Mouse (Mus musculus): ENCODE data around the gene Wnt3. TPM values are rescaled to one million over a fixed set of nuclear protein-coding genes. Genes with fewer than 3 reads are reported as not detected.
"Not testable (repeated sequence)": the region's sequence is repeated elsewhere in the genome, so short reads cannot be mapped to it uniquely, and the experiment has no call there.

The Wnt3 gene
- polyA plus RNA-seq, 1 experiment, result 0.07 TPM

GRCm38 (mm10) chr11:103749306-103750089, 24.5 kb upstream of the Wnt3 start, which contains the start of gene Wnt9b:
Wnt9b (minus strand) TSS chr11:103749821.
- no peaks in the 10 kb centered on the region; the same call in 1 of the 2 replicates for H3K4me1 ChIP-seq (ENCODE audit: control insufficient read depth, insufficient read depth, low read length)
- WGBS, result 1% methylated on average over 68 of the region's 68 CpGs
- H3K4me3 ChIP-seq (replicated peaks; ENCODE audit: extremely low read depth, low read depth, low read length), result peak within 1 kb of the TSS; percentile 46
- TF ChIP-seq POLR2A (IDR thresholded peaks at IDR 0.05; ENCODE audit: borderline replicate concordance, extremely low read depth, low read depth, low read length) (no peak), CTCF (IDR thresholded peaks at IDR 0.05; ENCODE audit: insufficient read depth, low read length) (no peak)
- DNase-seq, result peak; percentile 22

- no peak for DNase-seq
- H3K4me1 ChIP-seq (ENCODE audit: control insufficient read depth, insufficient read depth, low read length), result no peaks in the 10 kb centered on the region; the same call in 1 of the 2 replicates
- H3K4me3 ChIP-seq (replicated peaks; ENCODE audit: extremely low read depth, low read depth, low read length), result no peak overlapping the region
- TF ChIP-seq CTCF (IDR thresholded peaks at IDR 0.05; ENCODE audit: insufficient read depth, low read length) (no peak), POLR2A (IDR thresholded peaks at IDR 0.05; ENCODE audit: borderline replicate concordance, extremely low read depth, low read depth, low read length) (no peak)
- 27% methylated on average over 3 of the region's 3 CpGs for WGBS
These were observed 23.3 kb upstream of the Wnt3 start for GRCm38 (mm10) chr11:103750612-103751011.

- H3K4me1 ChIP-seq (ENCODE audit: control insufficient read depth, insufficient read depth, low read length), result no peaks in the 10 kb centered on the region
- no peak overlapping the region for H3K4me3 ChIP-seq (replicated peaks; ENCODE audit: extremely low read depth, low read depth, low read length)
- TF ChIP-seq POLR2A (IDR thresholded peaks at IDR 0.05; ENCODE audit: borderline replicate concordance, extremely low read depth, low read depth, low read length) (no peak), CTCF (IDR thresholded peaks at IDR 0.05; ENCODE audit: insufficient read depth, low read length) (peak; percentile 48; the same call in 1 of the 2 replicates)
- DNase-seq, result no peak
- 40% methylated on average over 11 of the region's 11 CpGs for WGBS
These were observed 15.9 kb upstream of the Wnt3 start for GRCm38 (mm10) chr11:103758054-103758453.

- peak; percentile 61 for DNase-seq
- TF ChIP-seq POLR2A (IDR thresholded peaks at IDR 0.05; ENCODE audit: borderline replicate concordance, extremely low read depth, low read depth, low read length), result no peak
- peak; percentile 87 for TF ChIP-seq CTCF (IDR thresholded peaks at IDR 0.05; ENCODE audit: insufficient read depth, low read length)
- 4% methylated on average over 6 of the region's 6 CpGs for WGBS
- no peaks in the 10 kb centered on the region for H3K4me1 ChIP-seq (ENCODE audit: control insufficient read depth, insufficient read depth, low read length)
- H3K4me3 ChIP-seq (replicated peaks; ENCODE audit: extremely low read depth, low read depth, low read length), result no peak overlapping the region
These were observed 15.2 kb upstream of the Wnt3 start for GRCm38 (mm10) chr11:103758706-103759105.

- H3K4me1 ChIP-seq (ENCODE audit: control insufficient read depth, insufficient read depth, low read length), result no peaks in the 10 kb centered on the region
- 50% methylated on average over 7 of the region's 7 CpGs for WGBS
- no peak overlapping the region for H3K4me3 ChIP-seq (replicated peaks; ENCODE audit: extremely low read depth, low read depth, low read length)
- DNase-seq, result no peak
- TF ChIP-seq POLR2A (IDR thresholded peaks at IDR 0.05; ENCODE audit: borderline replicate concordance, extremely low read depth, low read depth, low read length), result no peak
These were observed 13.8 kb upstream of the Wnt3 start for GRCm38 (mm10) chr11:103760101-103760500.

- WGBS, result 81% methylated on average over 5 of the region's 5 CpGs
- DNase-seq; H3K4me1 ChIP-seq (ENCODE audit: control insufficient read depth, insufficient read depth, low read length); H3K4me3 ChIP-seq (replicated peaks; ENCODE audit: extremely low read depth, low read depth, low read length): not testable (repeated sequence)
These were observed 13.1 kb upstream of the Wnt3 start for GRCm38 (mm10) chr11:103760891-103761290.

- TF ChIP-seq POLR2A (IDR thresholded peaks at IDR 0.05; ENCODE audit: borderline replicate concordance, extremely low read depth, low read depth, low read length) (no peak), CTCF (IDR thresholded peaks at IDR 0.05; ENCODE audit: insufficient read depth, low read length) (peak; percentile 22; the same call in 1 of the 2 replicates)
- Histone ChIP-seq H3K4me3 (replicated peaks; ENCODE audit: extremely low read depth, low read depth, low read length) (no peak overlapping the region), H3K4me1 (ENCODE audit: control insufficient read depth, insufficient read depth, low read length) (no peaks in the 10 kb centered on the region)
- peak; percentile 12 for DNase-seq
- 24% methylated on average over 10 of the region's 10 CpGs for WGBS
These were observed 10.4 kb upstream of the Wnt3 start for GRCm38 (mm10) chr11:103763410-103764163.

GRCm38 (mm10) chr11:103764601-103765000, 9.3 kb upstream of the Wnt3 start:
- TF ChIP-seq CTCF (IDR thresholded peaks at IDR 0.05; ENCODE audit: insufficient read depth, low read length) (no peak), POLR2A (IDR thresholded peaks at IDR 0.05; ENCODE audit: borderline replicate concordance, extremely low read depth, low read depth, low read length) (no peak)

GRCm38 (mm10) chr11:103765556-103766011, 8.4 kb upstream of the Wnt3 start:
- Histone ChIP-seq H3K4me3 (replicated peaks; ENCODE audit: extremely low read depth, low read depth, low read length) (no peak overlapping the region), H3K4me1 (ENCODE audit: control insufficient read depth, insufficient read depth, low read length) (no peaks in the 10 kb centered on the region)
- 35% methylated on average over 6 of the region's 6 CpGs for WGBS
- TF ChIP-seq POLR2A (IDR thresholded peaks at IDR 0.05; ENCODE audit: borderline replicate concordance, extremely low read depth, low read depth, low read length) (no peak), CTCF (IDR thresholded peaks at IDR 0.05; ENCODE audit: insufficient read depth, low read length) (no peak)
- DNase-seq, result no peak

More at GRCm38 (mm10) chr11:103764601-103765000, 9.3 kb upstream of the Wnt3 start:
- H3K4me3 ChIP-seq (replicated peaks; ENCODE audit: extremely low read depth, low read depth, low read length), result no peak overlapping the region
- WGBS, result 38% methylated on average over 6 of the region's 6 CpGs
- no peaks in the 10 kb centered on the region for H3K4me1 ChIP-seq (ENCODE audit: control insufficient read depth, insufficient read depth, low read length)
- DNase-seq, result no peak

All from lung, adult 2 months (tissue).